Mouse (Mus musculus) liver, embryonic 14.5 days (tissue): ENCODE measurements at regions not wholly inside any gene's neighbourhood (a gene's known extent, or its start where the extent isn't known, plus 50 kb on each side); places are given as distances from the start of the nearest gene placed in this dataset.

ENCODE experiments used
- ATAC-seq: fragments of 200-750 bp; cut with Nextera tagmentation; 2 replicates; pipeline ENCODE4 v1.8.0; 2017; ENCODE audit warnings: moderate number of reproducible peaks, mild to moderate bottlenecking, moderate library complexity; ENCODE audit not compliant: insufficient read depth
- DNase-seq, 3 experiments: peaks; one replicate each; pipeline ENCODE4 v3.0.0-alpha.2; 2012 to 2013; ENCODE audit warnings: low read depth in 3 of 3, low spot score in 3 of 3
- H3K27ac ChIP-seq: fragments of 300-500 bp; sonication (generic); 2 replicates; pipeline ENCODE4 v1.5.1; 2014; ENCODE audit warnings: moderate library complexity, mild to moderate bottlenecking, control low read depth, inconsistent platforms
- H3K27me3 ChIP-seq: fragments of 300-500 bp; sonication (generic); 2 replicates; pipeline ENCODE4 v1.6.1; 2014; ENCODE audit warnings: mild to moderate bottlenecking, low read length, moderate library complexity; ENCODE audit not compliant: control insufficient read depth, insufficient read depth
- H3K36me3 ChIP-seq: fragments of 300-500 bp; sonication (generic); replicated peaks from 2 replicates; pipeline ENCODE4 v1.6.1; 2014; ENCODE audit warnings: low read depth; ENCODE audit not compliant: control insufficient read depth, insufficient read depth
- H3K4me1 ChIP-seq, 2 experiments: fragments of 200-500 bp in 1 of 2; fragments of 300-500 bp in 1 of 2; sonication (generic) in 1 of 2; replicated peaks; 2 replicates each; pipeline ENCODE4 v1.6.1; 2012 to 2014; ENCODE audit warnings: antibody characterized with exemption in 1 of 2, inconsistent platforms in 1 of 2, low read length in 1 of 2; ENCODE audit not compliant: control insufficient read depth in 2 of 2, insufficient read depth in 2 of 2
- H3K4me2 ChIP-seq: fragments of 300-500 bp; sonication (generic); 2 replicates; pipeline ENCODE4 v1.6.1; 2014; ENCODE audit warnings: low read depth, mild to moderate bottlenecking, control low read depth, moderate library complexity
- H3K4me3 ChIP-seq, 2 experiments: fragments of 200-500 bp in 1 of 2; fragments of 300-500 bp in 1 of 2; sonication (generic) in 1 of 2; 2 replicates each; pipeline ENCODE4 v1.5.1; 2012 to 2014; ENCODE audit warnings: low read depth in 2 of 2, low read length in 2 of 2, mild to moderate bottlenecking in 2 of 2, control low read depth in 1 of 2, inconsistent platforms in 1 of 2, moderate library complexity in 1 of 2; ENCODE audit not compliant: insufficient read depth in 1 of 2
- H3K9ac ChIP-seq: fragments of 300-500 bp; sonication (generic); replicated peaks from 2 replicates; pipeline ENCODE4 v1.6.1; 2014; ENCODE audit warnings: mild to moderate bottlenecking, control low read depth, moderate library complexity
- H3K9me3 ChIP-seq: fragments of 300-500 bp; sonication (generic); 2 replicates; pipeline ENCODE4 v1.6.1; 2016; ENCODE audit warnings: low read length, mixed read lengths; ENCODE audit not compliant: control insufficient read depth
- CTCF ChIP-seq: IDR thresholded peaks from 2 replicates; pipeline ENCODE4 v1.5.1; 2016; ENCODE audit warnings: antibody characterized with exemption, low read depth, control low read depth
- EP300 ChIP-seq: IDR thresholded peaks from 2 replicates; pipeline ENCODE4 v1.6.1; 2016; ENCODE audit warnings: antibody characterized with exemption, low read depth
- WGBS: fragments of 180-500 bp; shearing (Covaris S2); extraction: QIAGEN DNeasy Blood & Tissue Kit; methylation state at CpG from one replicate; pipeline ENCODE4 v1.1.7; 2014; ENCODE audit not compliant: insufficient replicate concordance; 5-methylcytosine and 5-hydroxymethylcytosine counted together

DNA sequence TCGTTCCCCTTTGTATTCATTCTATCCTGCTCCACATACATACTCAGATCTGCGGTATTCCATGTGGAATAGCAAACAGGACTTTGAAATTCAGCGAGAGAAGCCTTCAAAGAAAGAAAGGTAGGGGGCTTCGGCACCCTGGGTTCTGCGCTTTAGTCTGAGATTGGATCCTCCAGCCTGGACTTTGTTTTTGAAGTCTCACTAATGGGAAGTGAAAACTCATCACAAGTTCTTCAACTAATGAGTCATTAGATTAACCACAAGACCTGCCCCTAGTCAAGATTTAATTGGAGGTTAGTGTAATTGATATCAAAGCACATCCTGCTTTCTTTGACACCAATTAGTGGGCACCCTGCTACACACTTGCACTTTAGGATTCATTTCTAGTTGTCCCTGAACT is 492.5 kb upstream of the Zfp960 start:
- Histone ChIP-seq H3K36me3 (no peaks in the 10 kb centered on the region), H3K9me3 (no peaks in the 10 kb centered on the region), H3K9ac (no peak overlapping the region), H3K27me3 (no peaks in the 10 kb centered on the region), H3K4me2 (no peak overlapping the region), H3K4me1 (no peaks in the 10 kb centered on the region), H3K4me3 (no peak overlapping the region), H3K27ac (no peak overlapping the region)
- ATAC-seq: no peak
- WGBS: 44% methylated on average over 5 of the region's 5 CpGs
- no peak for DNase-seq
- TF ChIP-seq EP300: no peak
- TF ChIP-seq CTCF: no peak

DNA sequence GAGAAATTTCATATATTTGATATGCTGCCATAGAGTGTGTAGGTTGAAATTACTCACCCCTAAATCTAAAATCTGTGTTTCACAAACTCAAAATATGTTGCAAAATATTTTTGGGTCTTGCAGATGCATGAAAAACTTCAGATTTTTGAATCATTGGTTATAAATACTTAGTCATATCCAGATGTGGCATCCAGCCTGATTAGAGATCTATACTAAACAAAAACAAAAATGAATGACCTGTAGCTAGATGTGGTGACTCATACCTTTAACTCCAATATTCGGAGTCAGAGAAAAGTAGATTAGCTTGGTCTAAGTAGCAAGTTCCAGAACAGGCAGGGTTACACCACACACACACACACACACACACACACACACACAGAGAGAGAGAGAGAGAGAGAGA is 475.1 kb upstream of the Zfp960 start:
- Histone ChIP-seq H3K4me3 (no peak overlapping the region), H3K27me3 (no peaks in the 10 kb centered on the region), H3K27ac (no peak overlapping the region), H3K4me2 (no peak overlapping the region), H3K9ac (no peak overlapping the region), H3K9me3 (no peaks in the 10 kb centered on the region), H3K36me3 (no peaks in the 10 kb centered on the region), H3K4me1 (no peaks in the 10 kb centered on the region)
- no peak for DNase-seq
- ATAC-seq: no peak
- no peak for TF ChIP-seq CTCF
- TF ChIP-seq EP300: no peak
- 63% methylated on average over 1 of the region's 1 CpGs for WGBS

DNA sequence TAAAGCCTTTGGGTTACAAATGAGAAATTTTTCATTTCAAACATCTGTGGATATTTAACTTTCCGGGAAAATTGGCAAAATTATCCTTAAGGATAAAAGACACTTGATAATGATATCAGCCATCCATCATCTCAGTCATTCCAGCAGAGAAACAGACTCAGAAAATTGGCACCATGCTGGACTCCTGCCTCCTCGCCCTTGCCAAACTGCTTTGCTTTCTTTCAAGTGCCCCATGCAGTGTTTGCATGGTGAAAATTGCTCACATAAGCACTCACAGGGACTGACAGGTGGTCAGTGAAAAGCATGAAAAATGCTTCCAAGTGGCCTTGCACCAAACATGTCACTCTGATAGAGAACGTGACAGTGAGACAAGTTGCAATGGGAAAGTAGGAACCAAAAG is 464.2 kb upstream of the Zfp960 start:
- no peak overlapping the region for H3K4me2 ChIP-seq
- no peak for ATAC-seq
- TF ChIP-seq EP300: no peak
- no peak for TF ChIP-seq CTCF
- no peaks in the 10 kb centered on the region for H3K27me3 ChIP-seq
- 39% methylated on average over 3 of the region's 3 CpGs for WGBS
- no peaks in the 10 kb centered on the region for H3K4me1 ChIP-seq
- no peak for DNase-seq
- H3K4me3 ChIP-seq: no peak overlapping the region
- H3K9me3 ChIP-seq: no peaks in the 10 kb centered on the region
- H3K27ac ChIP-seq: no peak overlapping the region
- no peak overlapping the region for H3K9ac ChIP-seq
- H3K36me3 ChIP-seq: no peaks in the 10 kb centered on the region

- no peak for DNase-seq
- no peak overlapping the region for H3K4me3 ChIP-seq
- H3K9me3 ChIP-seq: no peaks in the 10 kb centered on the region
- no peak overlapping the region for H3K27ac ChIP-seq
- no peaks in the 10 kb centered on the region for H3K36me3 ChIP-seq
- no peaks in the 10 kb centered on the region for H3K4me1 ChIP-seq
- H3K27me3 ChIP-seq: no peaks in the 10 kb centered on the region
- TF ChIP-seq CTCF: no peak
- no peak for TF ChIP-seq EP300
- ATAC-seq: no peak
- no peak overlapping the region for H3K4me2 ChIP-seq
- WGBS: 46% methylated on average over 1 of the region's 1 CpGs
- no peak overlapping the region for H3K9ac ChIP-seq
Observed at GRCm38 (mm10) chr17:16612405-16612979, 451.4 kb upstream of the Zfp960 start.

DNA sequence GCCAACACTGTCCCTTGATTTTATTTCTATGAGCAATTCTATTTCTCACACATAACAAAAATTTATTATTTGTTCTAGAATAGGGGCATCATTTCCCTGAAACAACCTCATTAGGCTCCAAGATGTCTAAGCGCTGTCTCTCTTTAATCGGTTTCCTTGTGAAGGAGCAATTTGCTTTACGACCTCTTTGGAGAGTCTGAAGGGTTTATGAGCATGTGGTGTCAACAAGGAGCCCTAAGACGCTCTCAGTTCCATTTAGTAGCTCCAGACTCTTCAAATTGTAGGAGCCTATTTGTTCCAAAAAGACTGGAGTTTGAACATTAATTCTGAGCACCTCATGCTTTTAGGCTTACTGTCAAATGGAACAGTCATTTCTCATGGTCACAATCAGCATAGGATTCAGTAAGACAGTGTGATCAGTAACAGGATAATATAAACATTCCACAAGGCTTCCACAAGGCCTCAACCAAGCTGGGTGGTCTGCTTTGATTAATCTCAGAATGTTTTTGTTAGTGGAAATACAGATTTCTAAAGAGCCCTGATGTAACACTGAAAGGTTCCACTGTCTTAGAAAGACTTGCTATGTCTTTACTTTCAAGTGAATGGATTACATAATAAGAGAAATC is 441.9 kb upstream of the Zfp960 start:
- H3K36me3 ChIP-seq: no peaks in the 10 kb centered on the region
- H3K9ac ChIP-seq: no peak overlapping the region
- H3K4me1 ChIP-seq: no peaks in the 10 kb centered on the region
- TF ChIP-seq CTCF (no peak), EP300 (no peak)
- H3K4me3 ChIP-seq: no peak overlapping the region
- no peak overlapping the region for H3K4me2 ChIP-seq
- WGBS: 36% methylated on average over 4 of the region's 4 CpGs
- H3K27ac ChIP-seq: no peak overlapping the region
- no peaks in the 10 kb centered on the region for H3K9me3 ChIP-seq
- DNase-seq (no peak), ATAC-seq (no peak)
- no peaks in the 10 kb centered on the region for H3K27me3 ChIP-seq
